Mouse (Mus musculus): ENCODE measurements at regions not wholly inside any gene's neighbourhood (a gene's known extent, or its start where the extent isn't known, plus 50 kb on each side); places are given as distances from the start of the nearest gene placed in this dataset.

- in situ Hi-C loops (cut with MboI; ENCODE audit: low sequenced_read_pairs in 2 of 2, unreplicated experiment in 2 of 2), result no loop called here
- peak; percentile 87 for TF ChIP-seq MAFK (IDR thresholded peaks at IDR 0.05; ENCODE audit: insufficient read depth, low read depth, low read length)
- peak; percentile 63 for TF ChIP-seq CHD2 (IDR thresholded peaks at IDR 0.05; ENCODE audit: low read depth, low read length)
- TF ChIP-seq HCFC1 (IDR thresholded peaks at IDR 0.05; ENCODE audit: borderline replicate concordance, insufficient read depth, low read length), result no peak
Measured at GRCm38 (mm10) chr6:99933404-99933803, 207.2 kb upstream of the Prok2 start.

GRCm38 (mm10) chr6:99932923-99933322 is 206.7 kb upstream of the Prok2 start:
- Histone ChIP-seq H3K27ac (ENCODE audit: insufficient read depth, low read depth, low read length, poor library complexity, severe bottlenecking) (no peak overlapping the region), H3K4me1 (ENCODE audit: control insufficient read depth in 2 of 2, insufficient read depth in 2 of 2, low read length in 2 of 2, poor library complexity in 1 of 2) (peaks cover 0 to 3% of the 10 kb centered on the region in 2 experiments; a peak in 1 of 4 replicates), H3K4me3 (ENCODE audit: insufficient read depth in 1 of 2, low read depth in 1 of 2, low read length in 2 of 2, poor library complexity in 1 of 2, severe bottlenecking in 1 of 2) (no peak overlapping the region), H3K9ac (ENCODE audit: insufficient read depth, low read depth, low read length, poor library complexity, severe bottlenecking) (no peak overlapping the region), H3K9me3 (ENCODE audit: control insufficient read depth, insufficient read depth, low read depth, low read length) (no peaks in the 10 kb centered on the region), H3K36me3 (ENCODE audit: control insufficient read depth, insufficient read depth, low read length, poor library complexity, severe bottlenecking) (no peaks in the 10 kb centered on the region)
- TF ChIP-seq ZNF384 (IDR thresholded peaks at IDR 0.05; ENCODE audit: low read depth, low read length) (no peak), HCFC1 (IDR thresholded peaks at IDR 0.05; ENCODE audit: borderline replicate concordance, insufficient read depth, low read length) (no peak), ZC3H11A (IDR thresholded peaks at IDR 0.05; ENCODE audit: borderline replicate concordance, low read depth, low read length) (no peak), CHD2 (IDR thresholded peaks at IDR 0.05; ENCODE audit: low read depth, low read length) (no peak), MAFK (IDR thresholded peaks at IDR 0.05; ENCODE audit: insufficient read depth, low read depth, low read length) (no peak)
- in situ Hi-C loops (cut with MboI; ENCODE audit: low sequenced_read_pairs in 2 of 2, unreplicated experiment in 2 of 2), result no loop called here
- no peak for DNase-seq (ENCODE audit: low read depth, low spot score)

More at GRCm38 (mm10) chr6:99933404-99933803, 207.2 kb upstream of the Prok2 start:
- no peak for DNase-seq (ENCODE audit: low read depth, low spot score)
- peaks cover 0 to 3% of the 10 kb centered on the region in 2 experiments; a peak in 1 of 4 replicates for H3K4me1 ChIP-seq (ENCODE audit: control insufficient read depth in 2 of 2, insufficient read depth in 2 of 2, low read length in 2 of 2, poor library complexity in 1 of 2)
- H3K4me3 ChIP-seq (ENCODE audit: insufficient read depth in 1 of 2, low read depth in 1 of 2, low read length in 2 of 2, poor library complexity in 1 of 2, severe bottlenecking in 1 of 2), result no peak overlapping the region
- no peak overlapping the region for H3K9ac ChIP-seq (ENCODE audit: insufficient read depth, low read depth, low read length, poor library complexity, severe bottlenecking)
- no peaks in the 10 kb centered on the region for H3K36me3 ChIP-seq (ENCODE audit: control insufficient read depth, insufficient read depth, low read length, poor library complexity, severe bottlenecking)
- H3K9me3 ChIP-seq (ENCODE audit: control insufficient read depth, insufficient read depth, low read depth, low read length), result no peaks in the 10 kb centered on the region
- no peak overlapping the region for H3K27ac ChIP-seq (ENCODE audit: insufficient read depth, low read depth, low read length, poor library complexity, severe bottlenecking)

- Histone ChIP-seq H3K4me1 (ENCODE audit: control insufficient read depth in 2 of 2, insufficient read depth in 2 of 2, low read length in 2 of 2, poor library complexity in 1 of 2) (peaks cover 0 to 3% of the 10 kb centered on the region in 2 experiments; a peak in 1 of 4 replicates), H3K9ac (ENCODE audit: insufficient read depth, low read depth, low read length, poor library complexity, severe bottlenecking) (no peak overlapping the region), H3K36me3 (ENCODE audit: control insufficient read depth, insufficient read depth, low read length, poor library complexity, severe bottlenecking) (no peaks in the 10 kb centered on the region), H3K4me3 (ENCODE audit: insufficient read depth in 1 of 2, low read depth in 1 of 2, low read length in 2 of 2, poor library complexity in 1 of 2, severe bottlenecking in 1 of 2) (no peak overlapping the region), H3K9me3 (ENCODE audit: control insufficient read depth, insufficient read depth, low read depth, low read length) (no peaks in the 10 kb centered on the region), H3K27ac (ENCODE audit: insufficient read depth, low read depth, low read length, poor library complexity, severe bottlenecking) (no peak overlapping the region)
- in situ Hi-C loops (cut with MboI; ENCODE audit: low sequenced_read_pairs in 2 of 2, unreplicated experiment in 2 of 2), result no loop called here
- no peak for DNase-seq (ENCODE audit: low read depth, low spot score)
- no peak for TF ChIP-seq HCFC1 (IDR thresholded peaks at IDR 0.05; ENCODE audit: borderline replicate concordance, insufficient read depth, low read length)
- TF ChIP-seq CHD2 (IDR thresholded peaks at IDR 0.05; ENCODE audit: low read depth, low read length), result no peak
- TF ChIP-seq ZC3H11A (IDR thresholded peaks at IDR 0.05; ENCODE audit: borderline replicate concordance, low read depth, low read length), result no peak
- TF ChIP-seq ZNF384 (IDR thresholded peaks at IDR 0.05; ENCODE audit: low read depth, low read length), result no peak
- no peak for TF ChIP-seq MAFK (IDR thresholded peaks at IDR 0.05; ENCODE audit: insufficient read depth, low read depth, low read length)
Measured at GRCm38 (mm10) chr6:99932405-99932804, 206.2 kb upstream of the Prok2 start.

- no peak for TF ChIP-seq HCFC1 (IDR thresholded peaks at IDR 0.05; ENCODE audit: borderline replicate concordance, insufficient read depth, low read length)
- TF ChIP-seq ZNF384 (IDR thresholded peaks at IDR 0.05; ENCODE audit: low read depth, low read length), result no peak
- TF ChIP-seq MAFK (IDR thresholded peaks at IDR 0.05; ENCODE audit: insufficient read depth, low read depth, low read length), result no peak
- no peak for TF ChIP-seq ZC3H11A (IDR thresholded peaks at IDR 0.05; ENCODE audit: borderline replicate concordance, low read depth, low read length)
- no peak for TF ChIP-seq CHD2 (IDR thresholded peaks at IDR 0.05; ENCODE audit: low read depth, low read length)
- no peaks in the 10 kb centered on the region for H3K36me3 ChIP-seq (ENCODE audit: control insufficient read depth, insufficient read depth, low read length, poor library complexity, severe bottlenecking)
- H3K4me1 ChIP-seq (ENCODE audit: control insufficient read depth in 2 of 2, insufficient read depth in 2 of 2, low read length in 2 of 2, poor library complexity in 1 of 2), result peaks cover 0 to 3% of the 10 kb centered on the region in 2 experiments; a peak in 1 of 4 replicates
- in situ Hi-C loops (cut with MboI; ENCODE audit: low sequenced_read_pairs in 2 of 2, unreplicated experiment in 2 of 2), result no loop called here
- H3K27ac ChIP-seq (ENCODE audit: insufficient read depth, low read depth, low read length, poor library complexity, severe bottlenecking), result no peak overlapping the region
- no peak for DNase-seq (ENCODE audit: low read depth, low spot score)
- no peaks in the 10 kb centered on the region for H3K9me3 ChIP-seq (ENCODE audit: control insufficient read depth, insufficient read depth, low read depth, low read length)
- H3K9ac ChIP-seq (ENCODE audit: insufficient read depth, low read depth, low read length, poor library complexity, severe bottlenecking), result no peak overlapping the region
- no peak overlapping the region for H3K4me3 ChIP-seq (ENCODE audit: insufficient read depth in 1 of 2, low read depth in 1 of 2, low read length in 2 of 2, poor library complexity in 1 of 2, severe bottlenecking in 1 of 2)
Measured at GRCm38 (mm10) chr6:99931588-99931987, 205.4 kb upstream of the Prok2 start.

GRCm38 (mm10) chr6:99930316-99930715 is 204.1 kb upstream of the Prok2 start:
- in situ Hi-C loops (cut with MboI; ENCODE audit: low sequenced_read_pairs in 2 of 2, unreplicated experiment in 2 of 2), result no loop called here
- no peaks in the 10 kb centered on the region for H3K36me3 ChIP-seq (ENCODE audit: control insufficient read depth, insufficient read depth, low read length, poor library complexity, severe bottlenecking)
- TF ChIP-seq ZC3H11A (IDR thresholded peaks at IDR 0.05; ENCODE audit: borderline replicate concordance, low read depth, low read length) (no peak), ZNF384 (IDR thresholded peaks at IDR 0.05; ENCODE audit: low read depth, low read length) (no peak), CHD2 (IDR thresholded peaks at IDR 0.05; ENCODE audit: low read depth, low read length) (no peak), HCFC1 (IDR thresholded peaks at IDR 0.05; ENCODE audit: borderline replicate concordance, insufficient read depth, low read length) (no peak), MAFK (IDR thresholded peaks at IDR 0.05; ENCODE audit: insufficient read depth, low read depth, low read length) (no peak)
- H3K27ac ChIP-seq (ENCODE audit: insufficient read depth, low read depth, low read length, poor library complexity, severe bottlenecking), result no peak overlapping the region
- DNase-seq (ENCODE audit: low read depth, low spot score), result no peak
- no peak overlapping the region for H3K4me3 ChIP-seq (ENCODE audit: insufficient read depth in 1 of 2, low read depth in 1 of 2, low read length in 2 of 2, poor library complexity in 1 of 2, severe bottlenecking in 1 of 2)
- peaks cover 0 to 3% of the 10 kb centered on the region in 2 experiments; a peak in 1 of 4 replicates for H3K4me1 ChIP-seq (ENCODE audit: control insufficient read depth in 2 of 2, insufficient read depth in 2 of 2, low read length in 2 of 2, poor library complexity in 1 of 2)
- H3K9ac ChIP-seq (ENCODE audit: insufficient read depth, low read depth, low read length, poor library complexity, severe bottlenecking), result no peak overlapping the region
- no peaks in the 10 kb centered on the region for H3K9me3 ChIP-seq (ENCODE audit: control insufficient read depth, insufficient read depth, low read depth, low read length)
